Mouse (Mus musculus): ENCODE results near the gene Elovl7.

GRCm38 (mm10) chr13:108323866-108324829, 109.9 kb downstream of the Elovl7 start:
- TF ChIP-seq POLR2A (IDR thresholded peaks at IDR 0.05; ENCODE audit: control insufficient read depth, low read depth, low read length) (no peak), CTCF (IDR thresholded peaks at IDR 0.05; ENCODE audit: control insufficient read depth, insufficient read depth, insufficient replicate concordance, low read depth, low read length) (no peak)

All from testis, adult 2 months (tissue).